Mouse (Mus musculus) MEL (cell line): Measurements from ENCODE around the gene Smu1. TPM values are rescaled to one million over a fixed set of nuclear protein-coding genes. Genes with fewer than 3 reads are reported as not detected.
A peak's percentile ranks its signal among the peaks of the same experiment; 100 is the strongest.

Experiments used
- DNase-seq: peaks from one replicate; pipeline ENCODE4 v3.0.0; 2011; ENCODE audit warnings: low read depth, low spot score
- H3K27ac ChIP-seq: 2 replicates; pipeline ENCODE4 v1.5.1; 2012; ENCODE audit warnings: low read depth, mild to moderate bottlenecking, control low read depth, low read length, moderate library complexity; ENCODE audit not compliant: control insufficient read depth
- H3K27me3 ChIP-seq, 2 experiments: fragments of 150-350 bp in 1 of 2; sonication (generic) in 1 of 2; 2 replicates each; pipeline ENCODE4 v1.6.1; 2012; ENCODE audit warnings: low read length in 2 of 2, mild to moderate bottlenecking in 2 of 2, improper control_type of control experiment in 1 of 2, moderate library complexity in 1 of 2; ENCODE audit not compliant: insufficient read depth in 2 of 2, control insufficient read depth in 1 of 2
- H3K36me3 ChIP-seq, 2 experiments: 2 replicates each; pipeline ENCODE4 v1.6.1; 2012 to 2014; ENCODE audit warnings: low read length in 2 of 2, improper control_type of control experiment in 1 of 2, inconsistent platforms in 1 of 2, mild to moderate bottlenecking in 1 of 2; ENCODE audit not compliant: insufficient read depth in 2 of 2, control insufficient read depth in 1 of 2
- H3K4me1 ChIP-seq, 2 experiments: fragments of 150-350 bp in 1 of 2; sonication (generic) in 1 of 2; 2 replicates each; pipeline ENCODE4 v1.6.1; 2012; ENCODE audit warnings: low read length in 2 of 2, improper control_type of control experiment in 1 of 2, mild to moderate bottlenecking in 1 of 2; ENCODE audit not compliant: insufficient read depth in 2 of 2, control insufficient read depth in 1 of 2
- H3K4me3 ChIP-seq, 2 experiments: fragments of 150-350 bp in 1 of 2; sonication (generic) in 1 of 2; 2 replicates each; pipeline ENCODE4 v1.5.1; 2012; ENCODE audit warnings: low read depth in 2 of 2, low read length in 2 of 2, mild to moderate bottlenecking in 2 of 2, moderate library complexity in 2 of 2, control low read depth in 1 of 2, improper control_type of control experiment in 1 of 2; ENCODE audit not compliant: control insufficient read depth in 1 of 2, insufficient read depth in 1 of 2
- H3K79me2 ChIP-seq: 2 replicates; pipeline ENCODE4 v1.6.1; 2012; ENCODE audit warnings: mild to moderate bottlenecking, low read length, moderate library complexity; ENCODE audit not compliant: control insufficient read depth, poor library complexity, insufficient read depth
- H3K9ac ChIP-seq: 2 replicates; pipeline ENCODE4 v1.6.1; 2012; ENCODE audit warnings: low read depth, mild to moderate bottlenecking, control low read depth, low read length, moderate library complexity; ENCODE audit not compliant: control insufficient read depth, poor library complexity, severe bottlenecking
- H3K9me3 ChIP-seq: fragments of 150-350 bp; sonication (generic); replicated peaks from 2 replicates; pipeline ENCODE4 v1.6.1; 2012; ENCODE audit warnings: mild to moderate bottlenecking, low read length, improper control_type of control experiment, moderate library complexity; ENCODE audit not compliant: insufficient read depth
- BHLHE40 ChIP-seq: IDR thresholded peaks from 2 replicates; pipeline ENCODE4 v1.6.1; 2012; ENCODE audit warnings: low read depth, mild to moderate bottlenecking, inconsistent platforms, low read length, improper control_type of control experiment, borderline replicate concordance
- CHD2 ChIP-seq: IDR thresholded peaks from 2 replicates; pipeline ENCODE4 v1.6.1; 2011; ENCODE audit warnings: low read length, improper control_type of control experiment
- CTCF ChIP-seq, 3 experiments: IDR thresholded peaks in 2 of 3; conservative IDR thresholded peaks in 1 of 3; 2 replicates each; pipeline ENCODE4 v1.5.1; 2011 to 2012; ENCODE audit warnings: low read length in 3 of 3, low read depth in 2 of 3, mild to moderate bottlenecking in 2 of 3, improper control_type of control experiment in 1 of 3, inconsistent platforms in 1 of 3, mixed read lengths in 1 of 3, moderate library complexity in 1 of 3; ENCODE audit not compliant: control insufficient read depth in 1 of 3, insufficient read depth in 1 of 3, poor library complexity in 1 of 3, severe bottlenecking in 1 of 3
- E2F4 ChIP-seq: IDR thresholded peaks from 2 replicates; pipeline ENCODE4 v1.6.1; 2011; ENCODE audit warnings: low read depth, low read length, improper control_type of control experiment, borderline replicate concordance
- EP300 ChIP-seq, 2 experiments: IDR thresholded peaks; 2 replicates each; pipeline ENCODE4 v1.6.1; 2011; ENCODE audit warnings: improper control_type of control experiment in 2 of 2, low read length in 2 of 2, low read depth in 1 of 2, mild to moderate bottlenecking in 1 of 2
- ETS1 ChIP-seq: IDR thresholded peaks from 2 replicates; pipeline ENCODE4 v1.6.1; 2012; ENCODE audit warnings: low read depth, mild to moderate bottlenecking, inconsistent platforms, low read length, improper control_type of control experiment, moderate library complexity
- JUND ChIP-seq: IDR thresholded peaks from 2 replicates; pipeline ENCODE4 v1.6.1; 2011; ENCODE audit warnings: low read depth, mild to moderate bottlenecking, improper control_type of control experiment, low read length
- KAT2A ChIP-seq: conservative IDR thresholded peaks from 2 replicates; pipeline ENCODE4 v1.6.1; 2012; ENCODE audit warnings: low read depth, low read length, improper control_type of control experiment, inconsistent platforms
- MAFK ChIP-seq: IDR thresholded peaks from 2 replicates; pipeline ENCODE4 v1.6.1; 2011; ENCODE audit warnings: low read depth, mild to moderate bottlenecking, low read length, improper control_type of control experiment, borderline replicate concordance
- MAX ChIP-seq: IDR thresholded peaks from 2 replicates; pipeline ENCODE4 v1.6.1; 2011; ENCODE audit warnings: low read length, improper control_type of control experiment
- MEF2A ChIP-seq: IDR thresholded peaks from 2 replicates; pipeline ENCODE4 v1.6.1; 2014; ENCODE audit warnings: low read depth, mild to moderate bottlenecking, inconsistent platforms, low read length, improper control_type of control experiment; ENCODE audit not compliant: poor library complexity, insufficient replicate concordance, severe bottlenecking; ENCODE audit errors: extremely low read depth
- MYB ChIP-seq: IDR thresholded peaks from 2 replicates; pipeline ENCODE4 v1.6.1; 2011; ENCODE audit warnings: mild to moderate bottlenecking, low read depth, low read length, improper control_type of control experiment
- POLR2AphosphoS2 ChIP-seq: IDR thresholded peaks from 2 replicates; pipeline ENCODE4 v1.6.1; 2011; ENCODE audit warnings: low read length, improper control_type of control experiment
- POLR2AphosphoS5 ChIP-seq: IDR thresholded peaks from 2 replicates; pipeline ENCODE4 v1.6.1; 2012; ENCODE audit warnings: low read depth, borderline replicate concordance, mild to moderate bottlenecking, inconsistent platforms, low read length, moderate library complexity, mixed read lengths
- SIN3A ChIP-seq: IDR thresholded peaks from 2 replicates; pipeline ENCODE4 v1.6.1; 2012; ENCODE audit warnings: low read length, improper control_type of control experiment, inconsistent platforms
- SMC3 ChIP-seq: IDR thresholded peaks from 2 replicates; pipeline ENCODE4 v1.6.1; 2011; ENCODE audit warnings: low read depth, low read length, improper control_type of control experiment
- TCF12 ChIP-seq: IDR thresholded peaks from 2 replicates; pipeline ENCODE4 v1.6.1; 2014; ENCODE audit warnings: low read depth, mild to moderate bottlenecking, inconsistent platforms, low read length, improper control_type of control experiment, moderate library complexity
- USF1 ChIP-seq: IDR thresholded peaks from 2 replicates; pipeline ENCODE4 v1.6.1; 2014; ENCODE audit warnings: low read depth, mild to moderate bottlenecking, inconsistent platforms, low read length, improper control_type of control experiment, moderate library complexity
- ZC3H11A ChIP-seq: IDR thresholded peaks from 2 replicates; pipeline ENCODE4 v1.6.1; 2012; ENCODE audit warnings: low read depth, mild to moderate bottlenecking, inconsistent platforms, low read length, improper control_type of control experiment
- ZKSCAN1 ChIP-seq: IDR thresholded peaks from 2 replicates; pipeline ENCODE4 v1.6.1; 2012; ENCODE audit warnings: low read depth, mild to moderate bottlenecking, inconsistent platforms, low read length, improper control_type of control experiment, moderate library complexity
- ZMIZ1 ChIP-seq: IDR thresholded peaks from 2 replicates; pipeline ENCODE4 v1.6.1; 2012; ENCODE audit warnings: low read depth, mild to moderate bottlenecking, inconsistent platforms, low read length, improper control_type of control experiment, moderate library complexity
- polyA plus RNA-seq, 2 experiments: library from polyadenylated mRNA; stranded (reverse) in 1 of 2; unstranded in 1 of 2; fragments of >175 nt in 1 of 2; fragments of >200 nt in 1 of 2; gene quantifications; 2 replicates each; pipeline versions ENCODE4 v1.2.1 to v1.2.4; 2012; ENCODE audit warnings: low replicate concordance in 2 of 2, low read depth in 1 of 2; ENCODE audit not compliant: insufficient read length in 2 of 2, insufficient read depth in 1 of 2, missing spikeins in 1 of 2
- total RNA-seq: library from RNA; depleted of rRNA; stranded (reverse); fragments of 300-350 nt; gene quantifications from 2 replicates; pipeline ENCODE4 v1.2.3, GENCODE M21; 2012

Gene Smu1
- total and polyA plus RNA-seq, 3 experiments: 111 to 124 TPM; not detected in 1

DNA sequence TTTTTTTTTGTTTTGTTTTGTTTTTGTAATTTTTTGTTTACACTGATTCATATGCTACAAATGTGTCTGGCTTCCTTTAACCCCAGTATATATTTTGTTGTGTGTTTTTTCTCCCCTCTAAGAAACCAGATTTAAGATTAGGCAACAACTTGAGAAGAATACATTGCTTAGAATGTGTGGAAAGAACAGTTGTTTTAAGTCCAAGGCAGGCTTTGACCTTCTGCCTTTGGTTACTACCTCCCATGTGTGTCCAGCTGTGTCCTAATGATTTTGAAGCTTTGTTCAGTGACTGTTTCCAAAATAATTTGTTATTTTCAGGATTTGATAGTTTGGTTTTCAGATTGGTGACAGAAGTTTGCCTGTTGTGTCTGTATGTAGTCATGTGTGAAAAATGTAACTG lies 26.5 kb downstream of the Smu1 start (continued):
- TF ChIP-seq ETS1: no peak

DNA sequence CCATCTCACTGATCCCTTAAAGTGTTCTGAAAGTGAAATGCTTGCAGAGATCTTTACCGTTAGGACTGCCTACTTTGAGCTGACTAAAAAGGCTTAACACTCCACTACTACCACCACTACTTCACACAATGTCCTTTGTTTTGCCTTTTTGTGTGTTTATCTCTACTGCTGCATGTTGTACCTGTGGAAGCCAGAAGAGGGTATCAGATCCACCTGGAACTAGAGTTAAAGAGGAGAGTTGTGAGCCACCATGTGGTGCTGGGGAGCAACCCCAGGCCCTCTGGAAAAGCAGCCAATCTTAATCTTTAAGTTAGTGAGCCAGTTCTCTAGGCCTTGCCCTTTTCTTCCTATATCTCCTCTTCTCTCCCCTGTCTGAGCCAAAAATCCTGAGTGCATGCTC lies 30.5 kb downstream of the Smu1 start:
- peaks cover 50 to 51% of the 10 kb centered on the region in 2 experiments for H3K36me3 ChIP-seq
- no peak overlapping the region for H3K4me3 ChIP-seq
- no peaks in the 10 kb centered on the region for H3K9me3 ChIP-seq
- TF ChIP-seq SMC3: peak; percentile 15; the same call in 1 of the 2 replicates
- peak in 2 of 3 experiments; percentile 18 to 46; a peak in 2 of 6 replicates for TF ChIP-seq CTCF (IDR thresholded peaks at IDR 0.05 in 2 of 3, conservative IDR thresholded peaks at IDR 0.05 in 1 of 3; ENCODE audit: control insufficient read depth in 1 of 3, insufficient read depth in 1 of 3, low read depth in 2 of 3, low read length in 3 of 3, poor library complexity in 1 of 3, severe bottlenecking in 1 of 3)
- no peak for TF ChIP-seq ZKSCAN1
- 0 out of 2 replicates have a peak, but pooled peaks have one; percentile 17 for TF ChIP-seq SIN3A
- no peak for TF ChIP-seq TCF12
- H3K27me3 ChIP-seq: no peaks in the 10 kb centered on the region
- H3K9ac ChIP-seq: no peak overlapping the region
- DNase-seq: peak; percentile 46
- H3K27ac ChIP-seq: no peak overlapping the region
- peaks cover 3 to 12% of the 10 kb centered on the region in 2 experiments for H3K4me1 ChIP-seq
- peaks cover 29% of the 10 kb centered on the region for H3K79me2 ChIP-seq

DNA sequence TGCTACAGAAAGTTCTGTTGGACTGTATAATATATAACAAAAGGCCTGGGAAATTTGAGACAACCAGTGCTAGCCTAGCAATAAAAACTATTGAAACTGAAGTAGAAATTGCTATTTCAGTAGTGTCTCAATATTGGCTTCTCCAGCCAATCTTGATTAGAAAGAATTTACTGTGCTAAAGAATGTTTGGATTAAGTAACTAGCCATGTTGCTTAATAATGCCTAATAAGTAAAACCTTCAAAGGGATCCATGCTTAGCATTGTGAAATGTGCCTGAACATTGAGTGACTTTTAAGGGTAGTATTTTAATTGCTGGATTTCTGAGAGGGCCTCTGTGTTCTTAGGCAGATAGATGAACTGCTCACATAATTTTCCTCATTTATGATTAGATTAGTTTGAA lies 32.2 kb downstream of the Smu1 start:
- Histone ChIP-seq H3K9ac (no peak overlapping the region), H3K4me3 (no peak overlapping the region; a peak in 1 of 4 replicates), H3K27ac (no peak overlapping the region), H3K79me2 (peaks cover 29% of the 10 kb centered on the region), H3K4me1 (peaks cover 12 to 19% of the 10 kb centered on the region in 2 experiments), H3K9me3 (no peaks in the 10 kb centered on the region), H3K36me3 (peaks cover 44 to 59% of the 10 kb centered on the region in 2 experiments), H3K27me3 (no peaks in the 10 kb centered on the region)
- TF ChIP-seq MYB (no peak), KAT2A (no peak), ZC3H11A (no peak), ZKSCAN1 (no peak), ETS1 (no peak), ZMIZ1 (no peak), CHD2 (no peak), JUND (no peak), EP300 (IDR thresholded peaks at IDR 0.05; ENCODE audit: low read depth in 1 of 2, low read length in 2 of 2) (no peak), E2F4 (no peak), USF1 (no peak), TCF12 (no peak), BHLHE40 (no peak), MAX (no peak), POLR2AphosphoS2 (no peak), MAFK (no peak), POLR2AphosphoS5 (no peak), MEF2A (no peak)
- no peak for DNase-seq
